Mouse (Mus musculus): ENCODE data around the gene Golga7b.

Gene Golga7b

DNA sequence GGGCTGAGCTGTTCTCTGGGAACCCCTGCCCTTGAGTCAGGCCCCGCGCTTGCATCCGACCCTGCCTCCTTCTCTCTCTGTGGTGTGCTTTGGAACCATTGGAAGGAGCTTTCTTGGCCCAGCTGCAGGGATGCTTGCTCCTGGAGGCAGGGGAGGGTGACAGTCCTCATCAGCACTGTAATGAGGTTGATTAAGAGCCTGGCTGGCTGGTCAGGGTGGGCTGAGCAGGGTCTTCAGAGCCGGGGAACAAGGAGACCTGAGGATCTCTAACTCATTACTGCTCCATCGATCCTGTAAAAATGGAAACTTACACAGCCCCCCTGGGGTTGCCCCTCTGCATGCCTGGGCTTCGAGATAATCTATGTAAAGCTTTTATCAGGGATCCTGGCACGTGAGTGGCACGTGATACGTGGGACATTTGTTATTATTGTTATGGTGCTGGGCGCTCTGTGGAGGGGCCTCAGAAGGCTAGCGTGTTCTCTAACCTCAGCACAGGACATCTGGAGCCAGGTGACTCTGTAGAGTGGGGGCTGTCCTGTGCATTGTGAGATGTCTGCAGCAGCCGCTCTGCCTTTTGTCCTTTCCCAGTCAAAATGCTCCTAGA is 55.9 kb downstream of the Golga7b start:
- DNase-seq (ENCODE audit: low spot score): no peak

DNA sequence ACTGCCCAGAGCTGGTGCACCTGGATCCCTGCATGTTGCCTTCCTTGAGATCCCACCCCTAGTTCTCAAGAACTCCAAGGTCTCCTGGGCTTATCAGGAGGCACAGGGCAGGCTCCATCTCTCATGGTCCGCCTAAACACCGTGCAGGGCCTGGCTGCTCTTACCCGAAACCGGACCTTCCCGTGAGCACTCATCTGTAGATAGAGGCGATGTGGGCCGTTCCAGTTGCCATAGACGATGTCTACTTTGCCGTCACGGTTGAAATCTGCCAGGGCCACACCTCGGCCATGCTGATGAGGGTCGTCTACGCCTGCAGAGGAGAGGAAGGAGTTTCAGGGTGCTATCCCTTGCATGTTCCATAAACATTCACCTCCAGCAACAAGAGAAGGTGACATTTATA is 57.1 kb downstream of the Golga7b start:
- DNase-seq (ENCODE audit: low spot score): no peak

GRCm38 (mm10) chr19:42305746-42306145 is 58.4 kb downstream of the Golga7b start:
- no peak for DNase-seq (ENCODE audit: low spot score)

DNA sequence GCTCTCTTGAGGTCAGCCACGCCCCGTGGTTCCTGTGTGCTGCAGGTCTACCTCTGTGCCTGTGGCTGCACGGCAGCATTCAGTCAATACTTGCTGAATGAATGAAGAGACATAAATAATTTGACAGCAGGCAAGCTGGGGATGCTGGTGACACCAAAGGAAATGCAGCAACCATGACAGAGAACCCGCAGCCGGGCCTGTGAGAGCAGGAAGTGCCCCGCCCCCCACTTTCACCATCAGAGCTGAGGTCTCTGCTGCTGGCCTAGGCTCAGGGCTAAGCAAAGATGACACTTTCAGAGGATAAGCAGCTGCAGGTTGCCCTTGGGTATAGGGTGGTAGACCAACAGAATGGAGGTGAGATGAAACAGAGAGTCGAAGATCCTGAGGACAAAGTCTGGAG is 58.8 kb downstream of the Golga7b start:
- no peak for DNase-seq (ENCODE audit: low spot score)

DNA sequence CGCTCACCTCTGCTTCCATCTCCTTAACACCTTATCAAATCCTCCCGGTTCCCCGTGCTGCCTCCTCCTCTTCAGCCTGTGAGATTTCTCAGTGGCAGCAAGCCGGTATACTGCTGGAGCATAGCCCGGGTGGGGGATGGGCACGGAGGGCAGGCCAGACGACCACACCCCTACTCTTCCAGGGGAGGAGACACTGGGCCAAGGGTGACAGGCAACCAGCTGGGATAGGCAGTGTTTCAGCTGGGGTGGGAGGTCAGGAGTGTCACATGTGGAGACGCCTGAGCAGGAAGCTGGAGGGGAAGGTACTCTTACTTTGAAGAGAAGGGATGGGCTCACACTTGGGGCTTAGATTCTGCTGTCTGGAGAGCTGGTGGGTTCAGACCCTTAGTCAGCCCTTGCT is 59.6 kb downstream of the Golga7b start:
- no peak for DNase-seq (ENCODE audit: low spot score)

DNA sequence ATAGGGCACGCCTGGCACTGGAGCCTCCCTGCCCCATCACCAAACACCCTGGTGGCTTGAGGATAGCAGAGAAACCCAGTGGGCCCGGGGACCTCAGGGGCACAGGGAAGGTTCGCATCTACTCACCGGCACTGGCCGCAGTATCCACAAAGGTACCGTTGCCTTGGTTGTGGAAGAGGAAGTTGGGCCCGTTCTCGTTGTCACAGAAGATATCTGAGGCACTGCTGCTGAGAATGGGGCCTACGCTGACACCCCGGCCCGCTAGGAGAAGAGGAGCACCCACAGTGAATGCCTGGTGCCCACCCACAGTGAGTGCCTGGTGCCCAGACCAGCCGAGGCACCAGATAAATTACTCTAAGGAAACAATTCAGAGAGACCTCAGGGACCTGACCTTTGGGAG is 61.6 kb downstream of the Golga7b start:
- no peak for DNase-seq (ENCODE audit: low spot score)

DNA sequence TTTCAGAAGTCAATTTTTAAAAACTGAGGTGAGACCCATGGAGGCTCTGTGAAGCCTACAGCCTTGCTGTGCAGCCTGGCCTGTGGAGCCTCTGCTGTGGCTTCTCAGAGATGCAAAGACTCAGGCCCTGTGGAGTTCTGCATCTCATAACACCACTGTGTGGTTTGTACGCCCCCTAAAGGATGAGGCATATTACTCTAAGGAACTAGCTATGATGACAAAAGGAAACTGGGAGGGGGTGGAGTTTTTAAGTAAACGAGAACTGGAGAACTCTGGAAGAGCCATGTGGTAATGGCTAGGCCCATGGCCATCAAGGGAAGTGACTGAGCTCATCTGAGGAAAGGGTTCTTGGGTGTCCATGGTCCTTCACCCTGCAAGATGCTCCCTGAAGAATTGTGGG is 64.0 kb downstream of the Golga7b start:
- DNase-seq (ENCODE audit: low spot score): no peak

DNA sequence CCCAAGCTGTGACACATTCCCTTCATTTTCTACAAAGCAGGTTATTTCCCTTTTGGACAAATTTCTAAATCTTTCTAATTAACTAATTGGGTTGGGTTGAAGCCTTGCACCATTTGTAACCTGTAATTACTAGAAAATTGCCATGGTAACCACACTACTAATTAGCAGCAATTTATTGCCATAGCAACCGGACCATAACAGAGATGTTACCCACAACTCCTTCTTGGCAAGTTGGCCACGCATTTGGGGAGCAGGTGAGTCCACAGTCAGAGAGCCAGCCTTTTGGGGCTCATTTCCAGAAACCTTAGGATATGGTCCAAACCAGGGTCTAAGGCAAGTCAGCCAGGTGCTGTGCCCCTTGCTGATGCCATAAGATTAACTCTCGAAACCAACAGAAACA is 64.8 kb downstream of the Golga7b start:
- no peak for DNase-seq (ENCODE audit: low spot score)

DNA sequence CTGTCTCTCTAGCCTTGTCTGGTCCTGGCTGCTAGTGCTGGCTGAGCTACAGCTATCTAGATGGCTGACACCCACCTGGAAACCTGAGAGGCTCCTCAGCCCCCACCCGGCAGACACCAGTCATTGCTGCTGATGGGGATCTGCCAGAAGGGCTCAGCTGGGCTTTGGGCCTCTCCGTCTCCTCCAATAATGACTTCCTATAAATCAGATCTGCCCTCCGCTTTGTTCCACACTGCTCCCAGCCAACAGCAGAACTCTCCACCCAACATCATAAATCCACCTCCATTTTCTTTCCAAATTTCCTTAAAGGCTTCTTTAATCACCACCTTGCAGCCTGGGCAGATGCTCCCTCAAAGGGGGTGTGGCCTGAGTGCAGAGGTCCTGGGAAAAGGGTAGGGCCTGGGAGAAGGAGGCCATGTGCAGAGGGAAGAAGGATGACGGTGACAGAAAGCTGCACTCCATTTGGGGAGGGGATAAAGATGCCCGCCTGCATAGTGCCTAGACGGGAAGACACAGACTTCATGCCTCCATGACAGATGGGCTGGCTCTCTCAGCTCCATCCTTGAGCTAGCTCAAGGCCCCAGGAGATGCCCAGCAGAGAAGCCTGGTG is 67.8 kb downstream of the Golga7b start:
- no peak for DNase-seq (ENCODE audit: low spot score)

DNA sequence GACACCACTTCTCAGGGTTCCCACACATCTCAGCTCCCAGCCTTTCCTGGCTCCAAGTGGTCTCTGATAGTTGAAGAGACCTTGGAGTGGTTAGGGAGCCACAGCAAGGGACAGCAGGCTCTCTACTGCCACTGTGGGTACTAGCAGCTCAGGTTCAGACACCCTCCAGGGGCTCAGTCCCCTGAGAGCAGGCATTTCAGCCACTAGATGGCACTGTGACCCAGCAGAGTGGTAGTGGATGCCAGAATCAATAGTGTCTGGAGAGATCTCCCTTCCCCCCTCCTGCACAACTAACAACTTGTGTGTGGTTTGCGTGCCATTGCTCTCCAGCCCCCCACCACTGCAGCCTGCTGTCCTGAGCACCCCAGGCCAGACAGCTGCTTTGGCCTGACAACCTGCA is 68.5 kb downstream of the Golga7b start:
- peak; percentile 57 for DNase-seq (ENCODE audit: low spot score)

DNA sequence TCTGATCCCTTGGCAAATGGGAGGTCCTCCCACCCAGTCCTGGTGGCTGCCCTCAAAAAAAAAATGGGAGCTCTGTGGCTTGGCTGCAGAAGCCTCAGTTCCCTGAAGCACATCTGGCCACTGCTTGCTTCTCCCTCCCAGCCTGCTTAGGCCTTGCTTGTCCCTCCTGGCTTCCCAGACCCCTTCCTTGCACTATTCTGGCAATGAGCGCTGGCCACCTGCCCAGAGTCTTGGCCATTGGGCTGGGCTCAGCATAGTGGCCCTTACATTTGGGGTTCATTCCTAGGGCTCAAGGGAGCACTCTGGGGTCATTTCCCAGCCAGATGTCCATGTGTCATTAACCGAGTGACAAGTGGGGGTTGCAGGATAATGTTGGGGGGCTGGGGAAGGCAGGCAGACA is 69.2 kb downstream of the Golga7b start:
- DNase-seq (ENCODE audit: low spot score): no peak

GRCm38 (mm10) chr19:42316998-42317397 is 69.6 kb downstream of the Golga7b start:
- DNase-seq (ENCODE audit: low spot score): no peak

- no peak for DNase-seq (ENCODE audit: low spot score)
These were observed 70.5 kb downstream of the Golga7b start for GRCm38 (mm10) chr19:42317648-42318425.

Data from MN1 (cell line).